Mouse (Mus musculus) forebrain, postnatal 0 days (tissue): ENCODE measurements around the gene Trp53bp1. TPM values are rescaled to one million over a fixed set of nuclear protein-coding genes. Genes with fewer than 3 reads are reported as not detected.

ENCODE experiments used
- ATAC-seq: fragments of 200-750 bp; cut with Nextera tagmentation; 2 replicates; pipeline ENCODE4 v1.8.0; 2017; ENCODE audit warnings: mild to moderate bottlenecking, moderate library complexity
- DNase-seq: peaks from one replicate; pipeline ENCODE4 v3.0.0-alpha.2; 2015
- H3K27ac ChIP-seq: fragments of 300-500 bp; sonication (generic); 2 replicates; pipeline ENCODE4 v1.5.1; 2014; ENCODE audit warnings: low read depth, mild to moderate bottlenecking, antibody characterized with exemption, low read length, moderate library complexity, mixed read lengths
- H3K27me3 ChIP-seq: fragments of 300-500 bp; sonication (generic); 2 replicates; pipeline ENCODE4 v1.6.1; 2014; ENCODE audit warnings: mild to moderate bottlenecking, low read length, mixed read lengths; ENCODE audit not compliant: insufficient read depth
- H3K36me3 ChIP-seq: fragments of 300-500 bp; sonication (generic); 2 replicates; pipeline ENCODE4 v1.6.1; 2014; ENCODE audit warnings: mild to moderate bottlenecking, moderate library complexity; ENCODE audit not compliant: insufficient read depth
- H3K4me1 ChIP-seq: fragments of 300-500 bp; sonication (generic); 2 replicates; pipeline ENCODE4 v1.6.1; 2014; ENCODE audit warnings: antibody characterized with exemption; ENCODE audit not compliant: insufficient read depth
- H3K4me2 ChIP-seq: fragments of 300-500 bp; sonication (generic); 2 replicates; pipeline ENCODE4 v1.6.1; 2014; ENCODE audit warnings: low read depth, mild to moderate bottlenecking, moderate library complexity
- H3K4me3 ChIP-seq: fragments of 300-500 bp; sonication (generic); 2 replicates; pipeline ENCODE4 v1.5.1; 2014; ENCODE audit warnings: low read depth, low read length, mixed read lengths
- H3K9ac ChIP-seq: fragments of 300-500 bp; sonication (generic); 2 replicates; pipeline ENCODE4 v1.6.1; 2014; ENCODE audit warnings: mild to moderate bottlenecking
- H3K9me3 ChIP-seq: fragments of 300-500 bp; sonication (generic); 2 replicates; pipeline ENCODE4 v1.6.1; 2016; ENCODE audit warnings: low read length
- CTCF ChIP-seq: sonication (generic); IDR thresholded peaks from 2 replicates; pipeline ENCODE4 v1.5.1; 2016; ENCODE audit warnings: antibody characterized with exemption, control low read depth, low read depth
- WGBS: fragments of 180-500 bp; shearing (Covaris S2); extraction: QIAGEN DNeasy Blood & Tissue Kit; methylation state at CpG from one replicate; pipeline ENCODE4 v1.1.7; 2014; 5-methylcytosine and 5-hydroxymethylcytosine counted together
- polyA plus RNA-seq: library from polyadenylated mRNA; unstranded; fragments of >200 nt; fragmentation: Nextera tagmentation; extraction: Ambion mirVana; gene quantifications from 2 replicates; pipeline ENCODE4 v1.2.1, GENCODE M21; 2015
- total RNA-seq: library from RNA; depleted of rRNA; stranded (reverse); fragments of >200 nt; gene quantifications from 2 replicates; pipeline ENCODE4 v1.2.3, GENCODE M21; 2014

Trp53bp1 gene
- total and polyA plus RNA-seq, 2 experiments from 2014 or later = 80.9 to 183 TPM

DNA sequence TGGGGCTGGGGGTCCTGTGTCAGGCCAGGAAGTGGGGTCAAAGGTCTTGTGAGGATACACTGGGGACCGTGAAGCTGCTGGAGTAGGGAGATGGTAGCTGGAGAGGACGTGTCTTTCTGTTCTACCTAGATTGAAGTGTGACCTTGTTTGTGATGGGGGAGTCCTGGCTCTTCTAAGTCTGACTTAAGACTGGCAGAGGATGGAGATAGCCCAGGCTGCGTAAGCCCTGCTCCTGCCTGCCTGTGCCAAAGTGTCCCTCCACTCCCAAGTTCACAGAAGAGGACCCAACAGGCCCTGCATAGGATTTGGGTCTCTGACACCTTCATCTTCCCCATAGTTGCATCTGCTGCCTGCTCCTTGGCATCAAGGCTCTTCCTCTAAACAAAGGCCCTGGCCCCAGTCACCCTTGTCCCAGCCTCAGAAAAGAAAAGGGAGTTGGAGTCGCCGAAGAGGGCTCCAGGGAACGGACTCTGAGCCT is 25.6 kb upstream of the Trp53bp1 start:
- DNase-seq = no peak

DNA sequence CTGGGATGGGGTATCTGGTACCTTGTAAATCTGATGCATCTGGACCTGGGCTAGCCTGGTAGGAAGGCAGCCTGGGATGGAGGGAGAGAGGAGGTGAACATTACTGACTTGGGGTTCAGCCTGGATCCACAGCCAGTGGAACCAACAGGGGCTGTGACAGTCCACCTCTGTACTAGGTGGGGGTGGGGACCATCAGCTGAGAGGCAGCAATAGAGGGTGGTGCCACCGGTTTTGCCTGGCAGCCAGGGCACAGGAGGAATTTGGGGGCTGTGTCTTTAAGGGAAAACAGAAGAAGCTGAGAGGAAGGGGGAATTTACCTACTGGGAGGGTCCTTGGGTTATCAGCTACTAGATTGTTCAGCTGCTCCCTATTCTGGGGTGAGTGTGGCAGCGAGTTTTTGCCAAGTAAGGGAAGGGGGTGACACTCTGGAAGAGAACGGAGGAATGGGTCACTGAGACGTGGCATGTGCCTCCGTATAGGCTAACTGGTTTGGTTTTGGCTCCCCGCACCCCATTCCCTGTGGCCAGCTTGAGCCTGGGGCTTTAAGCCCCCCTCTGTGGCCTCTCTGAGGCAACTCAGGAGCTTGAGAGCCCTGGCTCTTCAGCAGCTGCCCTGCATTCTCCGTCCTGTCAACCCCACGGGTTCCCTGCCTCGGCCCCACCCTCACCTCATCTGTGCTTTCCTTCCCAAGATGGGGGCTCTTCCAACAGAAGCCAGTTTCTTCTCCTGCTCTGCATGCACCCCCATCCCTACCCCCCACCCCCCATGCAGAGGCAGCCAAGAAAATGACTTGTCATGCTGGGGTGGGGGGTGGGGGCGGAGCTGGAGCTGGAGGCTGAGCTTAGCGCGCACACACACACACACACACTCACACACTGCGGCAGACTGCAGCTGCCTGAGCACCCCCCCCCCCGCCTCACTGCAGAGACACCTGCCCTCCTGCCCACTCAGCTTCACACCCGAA is 24.7 kb upstream of the Trp53bp1 start:
- Histone ChIP-seq H3K4me1 (peaks cover 24% of the 10 kb centered on the region), H3K9ac (peak overlapping the region; percentile 62), H3K4me2 (peak overlapping the region; percentile 88), H3K27ac (peak overlapping the region; percentile 79), H3K36me3 (peaks cover 22% of the 10 kb centered on the region), H3K9me3 (no peaks in the 10 kb centered on the region), H3K27me3 (no peaks in the 10 kb centered on the region), H3K4me3 (peak overlapping the region; percentile 67)
- WGBS = 4% methylated on average over 15 of the region's 15 CpGs
- peak; percentile 82 for DNase-seq
- peak; percentile 62 for ATAC-seq
- no peak for TF ChIP-seq CTCF

More for the DNA sequence above, 25.6 kb upstream of the Trp53bp1 start:
- no peak for ATAC-seq
- WGBS = 14% methylated on average over 6 of the region's 6 CpGs
- no peak for TF ChIP-seq CTCF
- H3K4me3 ChIP-seq = peak overlapping the region; percentile 67
- H3K4me2 ChIP-seq = peak overlapping the region; percentile 88
- H3K27ac ChIP-seq = peak overlapping the region; percentile 62
- H3K9me3 ChIP-seq = no peaks in the 10 kb centered on the region
- peaks cover 31% of the 10 kb centered on the region for H3K36me3 ChIP-seq
- no peaks in the 10 kb centered on the region for H3K27me3 ChIP-seq
- peaks cover 24% of the 10 kb centered on the region for H3K4me1 ChIP-seq
- H3K9ac ChIP-seq = peak overlapping the region; percentile 62

DNA sequence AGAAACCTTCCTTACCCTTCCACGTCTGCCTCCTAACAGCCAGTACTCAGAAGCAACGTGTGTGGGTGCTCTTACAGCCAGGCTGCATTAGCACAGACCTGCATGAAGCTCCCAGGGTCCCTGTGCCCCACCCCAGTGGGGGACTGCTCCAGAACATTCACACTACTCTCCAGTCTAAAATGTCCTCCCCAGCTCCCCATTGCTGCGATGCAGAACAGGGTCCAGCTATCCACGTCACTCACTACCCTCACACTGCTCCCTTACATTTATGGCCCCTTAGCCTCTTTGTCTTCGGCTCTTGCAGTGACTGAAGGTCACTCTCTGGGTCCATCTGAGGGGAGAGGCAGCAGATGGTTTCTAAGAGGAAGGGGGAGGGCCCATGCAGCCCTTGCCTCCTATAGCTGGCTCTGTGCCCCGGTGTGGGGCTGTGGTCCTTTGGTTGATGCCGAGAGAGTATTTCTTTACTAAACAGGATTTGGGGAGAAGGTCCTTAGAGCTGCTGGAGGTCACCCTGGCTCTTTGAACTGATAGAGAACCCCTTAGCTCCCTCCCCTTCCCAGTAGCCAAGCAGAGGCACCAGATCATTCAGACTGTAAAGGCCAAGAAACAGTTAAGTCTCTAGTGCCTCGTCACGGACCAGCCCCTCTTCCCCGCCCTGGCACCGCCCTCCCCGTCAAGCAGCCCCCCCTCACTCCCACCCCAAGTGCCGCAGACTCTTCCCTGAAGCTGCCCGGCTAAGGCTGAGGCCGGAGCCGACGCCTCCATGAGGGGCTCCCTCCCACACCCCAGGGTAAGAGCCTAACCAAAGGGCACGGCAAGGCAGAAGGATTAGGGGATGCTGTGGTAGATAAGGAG is 23.8 kb upstream of the Trp53bp1 start:
- peak overlapping the region; percentile 62 for H3K9ac ChIP-seq
- ATAC-seq (peak; percentile 89), DNase-seq (peak; percentile 81)
- H3K27ac ChIP-seq = peak overlapping the region; percentile 79
- H3K9me3 ChIP-seq = no peaks in the 10 kb centered on the region
- TF ChIP-seq CTCF = no peak
- peaks cover 24% of the 10 kb centered on the region for H3K4me1 ChIP-seq
- H3K4me2 ChIP-seq = peak overlapping the region; percentile 88
- H3K36me3 ChIP-seq = peaks cover 13% of the 10 kb centered on the region
- H3K27me3 ChIP-seq = no peaks in the 10 kb centered on the region
- under 1% methylated on average over 18 of the region's 18 CpGs for WGBS
- H3K4me3 ChIP-seq = peak overlapping the region; percentile 67

DNA sequence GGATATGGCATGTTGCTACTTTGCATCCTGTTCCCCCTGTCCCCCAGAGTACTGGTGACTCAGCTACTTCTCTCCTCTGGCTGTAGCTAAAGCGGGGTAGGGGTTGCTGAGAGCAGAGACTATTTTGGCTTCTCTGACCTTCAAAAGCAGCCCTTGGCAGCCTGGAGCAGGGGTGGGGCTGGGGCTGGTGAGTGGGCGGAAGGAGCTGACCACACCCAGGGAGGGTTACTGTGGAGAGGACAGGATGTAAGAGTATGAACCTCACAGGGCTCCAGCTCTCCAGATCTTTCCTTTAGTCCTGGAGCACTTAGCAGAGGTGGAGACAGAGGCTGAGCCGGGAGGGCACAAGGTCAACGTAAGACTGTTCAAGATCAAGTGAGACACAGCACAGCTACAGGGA is 23.0 kb upstream of the Trp53bp1 start:
- peaks cover 5% of the 10 kb centered on the region for H3K36me3 ChIP-seq
- no peak for DNase-seq
- H3K9ac ChIP-seq = peak overlapping the region; percentile 62; the same call in 1 of the 2 replicates
- H3K27me3 ChIP-seq = no peaks in the 10 kb centered on the region
- H3K9me3 ChIP-seq = no peaks in the 10 kb centered on the region
- TF ChIP-seq CTCF = no peak
- peaks cover 24% of the 10 kb centered on the region for H3K4me1 ChIP-seq
- H3K4me3 ChIP-seq = peak overlapping the region; percentile 67
- WGBS = 45% methylated on average over 4 of the region's 4 CpGs
- peak overlapping the region; percentile 88 for H3K4me2 ChIP-seq
- H3K27ac ChIP-seq = 0 out of 2 replicates have a peak overlapping the region, but pooled peaks have one; percentile 79
- no peak for ATAC-seq

DNA sequence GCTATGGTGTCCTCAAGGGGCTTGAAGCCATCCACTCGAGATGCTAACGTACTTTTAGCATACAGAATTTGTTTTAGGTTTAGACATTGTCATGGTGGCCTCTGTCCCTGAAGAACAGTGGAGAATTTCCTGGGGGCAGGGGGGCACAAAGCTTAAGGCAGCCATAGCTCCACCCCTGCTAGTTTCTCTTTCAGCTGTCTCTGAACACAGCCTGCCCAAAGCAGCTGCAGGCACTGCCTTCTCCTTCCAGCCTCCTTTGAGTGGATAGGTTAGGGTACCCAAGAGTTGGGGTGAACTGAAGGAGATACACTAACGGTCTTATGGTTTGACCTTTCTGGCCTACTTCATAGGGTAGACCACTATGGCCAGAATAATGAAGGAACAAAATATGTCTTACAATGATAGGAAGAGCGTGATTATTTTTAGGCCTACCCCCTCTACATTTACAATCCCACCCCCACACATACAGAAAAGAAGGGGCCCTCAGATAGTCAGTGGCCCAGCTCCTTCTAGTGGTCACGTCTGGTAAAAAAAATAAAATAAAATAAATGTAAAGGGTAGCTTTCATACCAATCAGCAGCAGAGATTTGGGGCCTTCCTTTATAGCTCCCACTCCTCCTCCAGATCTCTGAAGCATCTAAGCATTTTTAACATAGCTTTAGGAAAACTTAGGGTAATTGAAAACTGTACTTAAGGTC is 21.3 kb upstream of the Trp53bp1 start:
- no peak for DNase-seq
- Histone ChIP-seq H3K4me2 (no peak overlapping the region), H3K27me3 (no peaks in the 10 kb centered on the region), H3K4me3 (no peak overlapping the region), H3K4me1 (peaks cover 25% of the 10 kb centered on the region), H3K27ac (no peak overlapping the region), H3K9me3 (no peaks in the 10 kb centered on the region), H3K36me3 (no peaks in the 10 kb centered on the region), H3K9ac (no peak overlapping the region)
- TF ChIP-seq CTCF = 0 out of 2 replicates have a peak, but pooled peaks have one; percentile 36
- ATAC-seq = no peak
- WGBS = 66% methylated on average over 5 of the region's 5 CpGs
